In the genomic region with DNA sequence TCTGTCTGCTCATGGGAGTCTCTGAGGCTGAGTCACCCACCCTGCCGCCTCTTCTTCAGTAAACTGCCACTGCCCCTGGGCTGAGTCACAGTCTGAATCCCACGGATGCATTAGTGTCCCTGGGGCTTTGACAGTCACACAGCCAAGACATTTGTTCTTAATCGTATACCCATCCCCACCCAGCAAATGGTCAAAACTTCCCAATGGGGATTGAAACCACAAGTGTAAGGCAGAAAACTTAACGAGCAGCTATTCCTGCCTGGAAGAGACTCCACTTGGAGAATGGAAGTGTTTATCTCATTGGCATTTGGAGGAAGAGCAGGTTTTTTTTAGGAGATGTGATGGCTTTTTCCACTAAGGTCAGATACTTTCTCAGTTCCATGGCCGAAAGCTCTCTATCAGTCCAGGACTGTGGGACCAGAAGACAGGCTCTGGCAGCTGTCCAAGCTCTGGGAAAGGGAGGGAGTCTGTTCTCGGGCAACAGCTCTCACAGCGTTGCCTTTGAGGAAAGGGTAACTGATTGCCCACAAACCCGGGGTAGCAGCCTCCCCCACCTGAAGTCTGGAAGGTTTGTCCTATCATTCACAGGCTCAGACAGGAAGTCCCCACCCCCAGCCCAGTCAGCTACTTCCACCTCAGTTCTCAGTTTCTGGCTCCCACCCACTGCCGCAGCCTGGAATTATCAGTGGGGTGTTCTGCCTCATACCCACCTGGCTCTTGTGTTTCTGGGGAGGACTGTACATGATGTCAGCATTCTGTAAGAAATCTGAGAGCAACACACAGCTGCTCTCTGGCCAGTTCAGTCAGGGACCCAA, we compare ENCODE assay signal across 9 mouse cellular contexts.
DNase-seq lines count a peak whose midpoint lies in the region; ATAC-seq and TF ChIP-seq lines count a peak whose summit lies in the region.
"Had no signal": no experiment of that assay in that cellular context is flagged by ENCODE, and none has a peak within 500 bp of the region (broad histone marks: within the 10 kb centered on the region; RNA-seq: fewer than 3 reads in every experiment).

No protein-coding gene starts in this region.

- 26% methylated on average over 9 of the region's 9 CpGs for WGBS in lung, embryonic 14.5 days
- 26% methylated on average over 9 of the region's 9 CpGs for WGBS in lung, adult 2 months
- 13% methylated on average over 9 of the region's 9 CpGs for WGBS in heart, embryonic 12.5 days
- 24% methylated on average over 9 of the region's 9 CpGs for WGBS in stomach, postnatal 0 days

- peak; percentile 71 for ATAC-seq in lung, embryonic 14.5 days (ENCODE audit: insufficient read depth)
- peak; percentile 80 for ATAC-seq in heart, embryonic 12.5 days (ENCODE audit: insufficient number of reproducible peaks, low FRiP score)
- no peak; the same call in 1 of the 2 replicates for ATAC-seq in stomach, postnatal 0 days (ENCODE audit: low FRiP score, low TSS enrichment)

- H3K36me3 ChIP-seq in lung, embryonic 14.5 days (ENCODE audit: insufficient read depth), result no peaks in the 10 kb centered on the region
- no peaks in the 10 kb centered on the region for H3K36me3 ChIP-seq in heart, embryonic 12.5 days
- no peaks in the 10 kb centered on the region for H3K36me3 ChIP-seq in stomach, postnatal 0 days (ENCODE audit: control insufficient read depth, insufficient read depth, low read length)
- H3K36me3 ChIP-seq: hindbrain, embryonic 15.5 days had no signal

- H3K4me2 ChIP-seq in lung, embryonic 14.5 days, result no peak overlapping the region
- H3K4me2 ChIP-seq in heart, embryonic 12.5 days, result peak overlapping the region; percentile 33
- no peak overlapping the region for H3K4me2 ChIP-seq in stomach, postnatal 0 days (replicated peaks; ENCODE audit: low read depth)
- H3K4me2 ChIP-seq: hindbrain, embryonic 15.5 days had no signal

- no peak for TF ChIP-seq POLR2A in lung, adult 2 months (IDR thresholded peaks at IDR 0.05; ENCODE audit: borderline replicate concordance, extremely low read depth, low read depth, low read length)

- TF ChIP-seq EP300 in stomach, postnatal 0 days (optimal IDR thresholded peaks at IDR 0.05), result no peak

- no peaks in the 10 kb centered on the region for H3K27me3 ChIP-seq in lung, embryonic 14.5 days (ENCODE audit: insufficient read depth, low read length)
- no peaks in the 10 kb centered on the region for H3K27me3 ChIP-seq in heart, embryonic 12.5 days (replicated peaks)
- H3K27me3 ChIP-seq in stomach, postnatal 0 days (ENCODE audit: control insufficient read depth, insufficient read depth, low read length), result no peaks in the 10 kb centered on the region
- H3K27me3 ChIP-seq: hindbrain, embryonic 15.5 days had no signal

- no peak overlapping the region for H3K27ac ChIP-seq in lung, embryonic 14.5 days (ENCODE audit: low read depth)
- peak overlapping the region; percentile 86 for H3K27ac ChIP-seq in heart, embryonic 12.5 days (ENCODE audit: poor library complexity, severe bottlenecking)
- no peak overlapping the region for H3K27ac ChIP-seq in stomach, postnatal 0 days (replicated peaks)
- H3K27ac ChIP-seq: hindbrain, embryonic 15.5 days had no signal

- H3K4me3 ChIP-seq in lung, embryonic 14.5 days (ENCODE audit: low read depth, low read length), result no peak overlapping the region
- no peak overlapping the region for H3K4me3 ChIP-seq in lung, adult 2 months (replicated peaks; ENCODE audit: extremely low read depth, low read depth, low read length)
- no peak overlapping the region for H3K4me3 ChIP-seq in heart, embryonic 12.5 days
- H3K4me3 ChIP-seq in stomach, postnatal 0 days (ENCODE audit: low read depth, low read length), result no peak overlapping the region
- H3K4me3 ChIP-seq: hindbrain, embryonic 15.5 days had no signal

- no peak overlapping the region for H3K9ac ChIP-seq in lung, embryonic 14.5 days
- peak overlapping the region; percentile 16; the same call in 1 of the 2 replicates for H3K9ac ChIP-seq in heart, embryonic 12.5 days
- H3K9ac ChIP-seq in stomach, postnatal 0 days (ENCODE audit: low read length), result no peak overlapping the region
- H3K9ac ChIP-seq: hindbrain, embryonic 15.5 days had no signal

- H3K4me1 ChIP-seq in lung, embryonic 14.5 days (ENCODE audit: insufficient read depth), result peaks cover 14% of the 10 kb centered on the region; the same call in 1 of the 2 replicates
- H3K4me1 ChIP-seq in lung, adult 2 months (ENCODE audit: control insufficient read depth, insufficient read depth, low read length), result no peaks in the 10 kb centered on the region; the same call in 1 of the 2 replicates
- H3K4me1 ChIP-seq in heart, embryonic 12.5 days (replicated peaks), result peaks cover 68% of the 10 kb centered on the region
- peaks cover 3% of the 10 kb centered on the region; the same call in 1 of the 2 replicates for H3K4me1 ChIP-seq in stomach, postnatal 0 days (replicated peaks; ENCODE audit: control insufficient read depth, insufficient read depth)
- H3K4me1 ChIP-seq: hindbrain, embryonic 15.5 days had no signal

- DNase-seq in lung, embryonic 14.5 days, result peak; percentile 86
- no peak for DNase-seq in lung, adult 2 months
- peak; percentile 82 for DNase-seq in adrenal gland, postnatal 10 days
- DNase-seq in kidney, postnatal 4 days, result peak; percentile 78 to 82
- DNase-seq in stomach, postnatal 0 days (ENCODE audit: low spot score), result peak; percentile 58
- DNase-seq in urinary bladder, postnatal 10 days (ENCODE audit: low spot score), result no peak
- no peak for DNase-seq in spleen, postnatal 14 days (ENCODE audit: low spot score in 2 of 2)

- no peak for TF ChIP-seq CTCF in lung, embryonic 14.5 days (IDR thresholded peaks at IDR 0.05; ENCODE audit: low read depth)
- no peak for TF ChIP-seq CTCF in lung, adult 2 months (IDR thresholded peaks at IDR 0.05; ENCODE audit: insufficient read depth, low read length)
- TF ChIP-seq CTCF in stomach, postnatal 0 days (IDR thresholded peaks at IDR 0.05; ENCODE audit: low read depth), result no peak

- H3K9me3 ChIP-seq in lung, embryonic 14.5 days (ENCODE audit: low read depth, low read length), result no peaks in the 10 kb centered on the region
- no peaks in the 10 kb centered on the region for H3K9me3 ChIP-seq in heart, embryonic 12.5 days (replicated peaks)
- H3K9me3 ChIP-seq in stomach, postnatal 0 days (ENCODE audit: control insufficient read depth, low read length), result no peaks in the 10 kb centered on the region
- H3K9me3 ChIP-seq: hindbrain, embryonic 15.5 days had no signal

Comparison
In these comparisons a context has a peak if more than half of its experiments do, and no peak if none do; other contexts are left out.
1. DNase-seq: peak in lung, embryonic 14.5 days (single experiment), adrenal gland, postnatal 10 days (single experiment), kidney, postnatal 4 days (2 of 2) and stomach, postnatal 0 days (single experiment); none in lung, adult 2 months (single experiment), urinary bladder, postnatal 10 days (single experiment) and spleen, postnatal 14 days (0 of 2).